Comparison of ENCODE assay signal across 34 mouse cellular contexts in genomic region chr9:46224101-46224500, GRCm38 (mm10). TPM values are rescaled to one million over a fixed set of nuclear protein-coding genes. Genes with fewer than 3 reads are reported as not detected.
DNase-seq lines count a peak whose midpoint lies in the region; ATAC-seq and TF ChIP-seq lines count a peak whose summit lies in the region.
"Had no signal": no experiment of that assay in that cellular context is flagged by ENCODE, and none has a peak within 500 bp of the region (broad histone marks: within the 10 kb centered on the region; RNA-seq: fewer than 3 reads in every experiment).

No protein-coding gene starts in this region.

- H3K27ac ChIP-seq in liver, adult 2 months (replicated peaks; ENCODE audit: insufficient read depth, low read depth, low read length) = peak overlapping the region; percentile 91
- H3K27ac ChIP-seq in stomach, embryonic 16.5 days (ENCODE audit: low read length) = no peak overlapping the region; the same call in 1 of the 2 replicates
- H3K27ac ChIP-seq in stomach, postnatal 0 days (replicated peaks) = no peak overlapping the region
- peak overlapping the region; percentile 96 for H3K27ac ChIP-seq in intestine, postnatal 0 days (ENCODE audit: low read depth, low read length)
- H3K27ac ChIP-seq: embryonic facial prominence, embryonic 10.5 days; embryonic facial prominence, embryonic 13.5 days; forebrain, embryonic 12.5 days; forebrain, embryonic 15.5 days; hindbrain, embryonic 13.5 days had no signal

- no peak for TF ChIP-seq POLR2A in liver, adult 2 months (IDR thresholded peaks at IDR 0.05; ENCODE audit: extremely low read depth, insufficient read depth, low read length)

- peak; percentile 94 for DNase-seq in liver, adult 2 months (ENCODE audit: extremely low read depth, low read depth, low spot score)
- DNase-seq in liver = no peak
- DNase-seq in stomach, postnatal 0 days (ENCODE audit: low spot score) = no peak
- peak; percentile 85 for DNase-seq in yolk sac, embryonic 10.5 days (ENCODE audit: low spot score)
- DNase-seq in gastrocnemius, adult 8-10 months (ENCODE audit: low spot score in 2 of 2) = no peak
- DNase-seq in lung, postnatal 14 days = no peak
- DNase-seq: adrenal gland, adult 2 months; adrenal gland, postnatal 14 days; cerebellum, adult 11 months; cerebellum, adult 2 months; cerebellum, adult 9-11 months; cerebellum, postnatal 36 days; embryo, embryonic 11 days; gastrocnemius, postnatal 14 days had no signal

- TF ChIP-seq EP300 in stomach, postnatal 0 days (optimal IDR thresholded peaks at IDR 0.05) = no peak

- no peak overlapping the region for H3K4me2 ChIP-seq in stomach, embryonic 16.5 days (ENCODE audit: low read depth, low read length)
- no peak overlapping the region for H3K4me2 ChIP-seq in stomach, postnatal 0 days (replicated peaks; ENCODE audit: low read depth)
- H3K4me2 ChIP-seq in intestine, postnatal 0 days (replicated peaks; ENCODE audit: low read depth) = no peak overlapping the region; the same call in 1 of the 2 replicates
- H3K4me2 ChIP-seq: embryonic facial prominence, embryonic 13.5 days; forebrain, embryonic 12.5 days; forebrain, embryonic 15.5 days; heart, embryonic 11.5 days; hindbrain, embryonic 13.5 days had no signal

- peaks cover 9% of the 10 kb centered on the region; the same call in 1 of the 2 replicates for H3K36me3 ChIP-seq in liver, adult 2 months (ENCODE audit: control insufficient read depth, insufficient read depth, low read length)
- H3K36me3 ChIP-seq in stomach, embryonic 16.5 days (ENCODE audit: control insufficient read depth, insufficient read depth, low read length) = peaks cover 14% of the 10 kb centered on the region; the same call in 1 of the 2 replicates
- peaks cover 4% of the 10 kb centered on the region for H3K36me3 ChIP-seq in stomach, postnatal 0 days (ENCODE audit: control insufficient read depth, insufficient read depth, low read length)
- H3K36me3 ChIP-seq in intestine, postnatal 0 days (ENCODE audit: control insufficient read depth, insufficient read depth) = peaks cover 34% of the 10 kb centered on the region

- peak; percentile 45 for ATAC-seq in stomach, embryonic 16.5 days (ENCODE audit: insufficient read depth, low FRiP score)
- ATAC-seq in stomach, postnatal 0 days (ENCODE audit: low FRiP score, low TSS enrichment) = no peak
- peak; percentile 79 for ATAC-seq in intestine, postnatal 0 days
- ATAC-seq: CD4-positive, CD25-positive, alpha-beta regulatory T cell, adult 4 months; forebrain, embryonic 15.5 days had no signal

- WGBS in liver, adult 2 months = 21% methylated on average over 3 of the region's 3 CpGs
- 68% methylated on average over 3 of the region's 3 CpGs for WGBS in stomach, embryonic 16.5 days
- 66% methylated on average over 3 of the region's 3 CpGs for WGBS in stomach, postnatal 0 days
- WGBS in intestine, postnatal 0 days = 47% methylated on average over 3 of the region's 3 CpGs

- H3K9ac ChIP-seq in liver, adult 2 months (ENCODE audit: low read depth, low read length) = peak overlapping the region; percentile 28; the same call in 1 of the 2 replicates
- H3K9ac ChIP-seq in stomach, embryonic 16.5 days (ENCODE audit: low read length) = no peak overlapping the region
- no peak overlapping the region for H3K9ac ChIP-seq in stomach, postnatal 0 days (ENCODE audit: low read length)
- no peak overlapping the region for H3K9ac ChIP-seq in intestine, postnatal 0 days (ENCODE audit: low read depth, low read length)
- H3K9ac ChIP-seq: embryonic facial prominence, embryonic 13.5 days; forebrain, embryonic 12.5 days; forebrain, embryonic 15.5 days; hindbrain, embryonic 13.5 days had no signal

- no peaks in the 10 kb centered on the region for H3K9me3 ChIP-seq in stomach, embryonic 16.5 days (replicated peaks; ENCODE audit: control insufficient read depth, low read length)
- no peaks in the 10 kb centered on the region for H3K9me3 ChIP-seq in stomach, postnatal 0 days (ENCODE audit: control insufficient read depth, low read length)
- no peaks in the 10 kb centered on the region for H3K9me3 ChIP-seq in intestine, postnatal 0 days (ENCODE audit: control insufficient read depth)
- H3K9me3 ChIP-seq: embryonic facial prominence, embryonic 10.5 days; embryonic facial prominence, embryonic 13.5 days; forebrain, embryonic 12.5 days; forebrain, embryonic 15.5 days; hindbrain, embryonic 13.5 days had no signal

- H3K79me2 ChIP-seq in liver, adult 2 months (ENCODE audit: control insufficient read depth, insufficient read depth, low read length) = no peaks in the 10 kb centered on the region

- H3K4me3 ChIP-seq in liver, adult 2 months (ENCODE audit: insufficient read depth, low read depth, low read length) = no peak overlapping the region
- H3K4me3 ChIP-seq in stomach, embryonic 16.5 days (replicated peaks; ENCODE audit: low read length) = no peak overlapping the region
- no peak overlapping the region for H3K4me3 ChIP-seq in stomach, postnatal 0 days (ENCODE audit: low read depth, low read length)
- no peak overlapping the region for H3K4me3 ChIP-seq in intestine, postnatal 0 days (ENCODE audit: low read depth, low read length)
- H3K4me3 ChIP-seq: embryonic facial prominence, embryonic 10.5 days; embryonic facial prominence, embryonic 13.5 days; erythroblast, embryonic 14.5 days; forebrain, embryonic 12.5 days; forebrain, embryonic 15.5 days; hindbrain, embryonic 13.5 days had no signal

- peaks cover 45% of the 10 kb centered on the region for H3K4me1 ChIP-seq in liver, adult 2 months (ENCODE audit: control insufficient read depth, insufficient read depth, low read length)
- peaks cover 2% of the 10 kb centered on the region; the same call in 1 of the 2 replicates for H3K4me1 ChIP-seq in stomach, embryonic 16.5 days (ENCODE audit: control insufficient read depth, insufficient read depth, low read length)
- H3K4me1 ChIP-seq in stomach, postnatal 0 days (replicated peaks; ENCODE audit: control insufficient read depth, insufficient read depth) = no peaks in the 10 kb centered on the region
- H3K4me1 ChIP-seq in intestine, postnatal 0 days (replicated peaks; ENCODE audit: control insufficient read depth, insufficient read depth, low read length) = 0 out of 2 replicates have a peak, but pooled peaks cover 3% of the 10 kb centered on the region
- H3K4me1 ChIP-seq: embryonic facial prominence, embryonic 10.5 days; embryonic facial prominence, embryonic 13.5 days; forebrain, embryonic 12.5 days; forebrain, embryonic 15.5 days; hindbrain, embryonic 13.5 days had no signal

- H3K27me3 ChIP-seq in liver, adult 2 months (ENCODE audit: control insufficient read depth, insufficient read depth, low read length) = no peaks in the 10 kb centered on the region
- no peaks in the 10 kb centered on the region for H3K27me3 ChIP-seq in stomach, embryonic 16.5 days (ENCODE audit: control insufficient read depth, insufficient read depth, low read length)
- no peaks in the 10 kb centered on the region for H3K27me3 ChIP-seq in stomach, postnatal 0 days (ENCODE audit: control insufficient read depth, insufficient read depth, low read length)
- no peaks in the 10 kb centered on the region for H3K27me3 ChIP-seq in intestine, postnatal 0 days (replicated peaks; ENCODE audit: control insufficient read depth, insufficient read depth, low read length)
- H3K27me3 ChIP-seq: forebrain, embryonic 15.5 days had no signal

- TF ChIP-seq CTCF in liver, adult 2 months (IDR thresholded peaks at IDR 0.05; ENCODE audit: low read depth, low read length) = no peak
- no peak for TF ChIP-seq CTCF in stomach, postnatal 0 days (IDR thresholded peaks at IDR 0.05; ENCODE audit: low read depth)
- TF ChIP-seq CTCF in intestine, postnatal 0 days (IDR thresholded peaks at IDR 0.05; ENCODE audit: low read depth) = no peak

RNA-seq across cellular contexts. Expression of gene Apoa1, which starts 4.3 kb away (rescaled TPM):
- 4,768 and 8,294 TPM in 2 replicates for total RNA-seq in liver, adult 2 months (2014; rRNA removed)
- 7,598 and 8,406 TPM in 2 replicates for polyA plus RNA-seq in liver, adult 2 months (2012; rRNA removed)
- polyA plus RNA-seq in stomach, embryonic 16.5 days (2015; fragmentation: Nextera tagmentation; extraction: Ambion mirVana) = 510 and 643 TPM in 2 replicates
- 318 and 335 TPM in 2 replicates for polyA plus RNA-seq in stomach, postnatal 0 days (2015; fragmentation: Nextera tagmentation; extraction: Ambion mirVana)
- 28,401 and 28,927 TPM in 2 replicates for polyA plus RNA-seq in intestine, postnatal 0 days (2015; fragmentation: Nextera tagmentation; extraction: Ambion mirVana)
- 1 to 10 TPM in 1 of 4 experiments, not detected in 3; 3.3 TPM for total RNA-seq in gastrocnemius, adult 8-10 months (2022)
- total RNA-seq: gastrocnemius, postnatal 14 days; heart, adult 8-10 months; heart, postnatal 25 days; hematopoietic stem cell, adult 5-6 weeks had no signal
- polyA plus RNA-seq: C2C12; CD4-positive, CD25-positive, alpha-beta regulatory T cell, adult 4 months had no signal

RNA-seq across cellular contexts. Expression of gene Apoc3, which starts 11.3 kb away (rescaled TPM):
- 2,319 and 2,365 TPM in 2 replicates for total RNA-seq in liver, adult 2 months (2014; rRNA removed)
- polyA plus RNA-seq in liver, adult 2 months (2012; rRNA removed) = 8,710 and 9,739 TPM in 2 replicates
- 64.3 and 64.4 TPM in 2 replicates for polyA plus RNA-seq in stomach, embryonic 16.5 days (2015; fragmentation: Nextera tagmentation; extraction: Ambion mirVana)
- polyA plus RNA-seq in stomach, postnatal 0 days (2015; fragmentation: Nextera tagmentation; extraction: Ambion mirVana) = 0.58 and 1.2 TPM in 2 replicates
- 8,073 and 8,903 TPM in 2 replicates for polyA plus RNA-seq in intestine, postnatal 0 days (2015; fragmentation: Nextera tagmentation; extraction: Ambion mirVana)
- 1 to 10 TPM in 1 of 4 experiments, not detected in 3; 4.3 TPM for total RNA-seq in gastrocnemius, adult 8-10 months (2022)
- total RNA-seq: gastrocnemius, postnatal 14 days; gastrocnemius, postnatal 4 days; heart, adult 8-10 months; heart, postnatal 25 days; hematopoietic stem cell, adult 5-6 weeks; MEL had no signal
- polyA plus RNA-seq: C2C12; CD4-positive, CD25-positive, alpha-beta regulatory T cell, adult 4 months; embryonic facial prominence, embryonic 10.5 days; embryonic facial prominence, embryonic 13.5 days; erythroblast, embryonic 14.5 days; forebrain, embryonic 12.5 days; forebrain, embryonic 15.5 days; heart, embryonic 11.5 days; heart, embryonic 14.5 days; heart, postnatal 0 days; hindbrain, embryonic 13.5 days had no signal

RNA-seq across cellular contexts. Expression of gene Apoa4, which starts 16.4 kb away (rescaled TPM):
- total RNA-seq in liver, adult 2 months (2014; rRNA removed) = 187 and 323 TPM in 2 replicates
- polyA plus RNA-seq in liver, adult 2 months (2012; rRNA removed) = 177 and 239 TPM in 2 replicates
- polyA plus RNA-seq in stomach, embryonic 16.5 days (2015; fragmentation: Nextera tagmentation; extraction: Ambion mirVana) = 196 and 228 TPM in 2 replicates
- 13.7 and 20.3 TPM in 2 replicates for polyA plus RNA-seq in stomach, postnatal 0 days (2015; fragmentation: Nextera tagmentation; extraction: Ambion mirVana)
- polyA plus RNA-seq in intestine, postnatal 0 days (2015; fragmentation: Nextera tagmentation; extraction: Ambion mirVana) = 27,935 and 31,935 TPM in 2 replicates
- not detected for total RNA-seq in gastrocnemius, adult 8-10 months (2022)
- total RNA-seq: gastrocnemius, adult 18-20 months; gastrocnemius, postnatal 14 days; heart, adult 8-10 months; heart, postnatal 25 days; hematopoietic stem cell, adult 5-6 weeks; MEL had no signal
- polyA plus RNA-seq: C2C12; CD4-positive, CD25-positive, alpha-beta regulatory T cell, adult 4 months; embryonic facial prominence, embryonic 10.5 days; embryonic facial prominence, embryonic 13.5 days; erythroblast, embryonic 14.5 days; forebrain, embryonic 12.5 days; forebrain, embryonic 15.5 days; heart, embryonic 11.5 days; heart, embryonic 14.5 days; heart, postnatal 0 days; hindbrain, embryonic 13.5 days had no signal

RNA-seq across cellular contexts. Expression of gene Apoa5, which starts 44.3 kb away (rescaled TPM):
- 771 and 1,014 TPM in 2 replicates for total RNA-seq in liver, adult 2 months (2014; rRNA removed)
- polyA plus RNA-seq in liver, adult 2 months (2012; rRNA removed) = 2,298 and 3,079 TPM in 2 replicates
- polyA plus RNA-seq in stomach, embryonic 16.5 days (2015; fragmentation: Nextera tagmentation; extraction: Ambion mirVana) = 0.49 TPM in 1 of 2 replicates, not detected in the other
- polyA plus RNA-seq in stomach, postnatal 0 days (2015; fragmentation: Nextera tagmentation; extraction: Ambion mirVana) = 0.47 and 1.0 TPM in 2 replicates
- 0.56 and 0.64 TPM in 2 replicates for polyA plus RNA-seq in intestine, postnatal 0 days (2015; fragmentation: Nextera tagmentation; extraction: Ambion mirVana)
- under 1 TPM in 1 of 4 experiments, not detected in 3; 0.27 TPM for total RNA-seq in gastrocnemius, adult 8-10 months (2022)
- total RNA-seq: gastrocnemius, postnatal 14 days; heart, adult 8-10 months; heart, postnatal 25 days; hematopoietic stem cell, adult 5-6 weeks; MEL had no signal
- polyA plus RNA-seq: C2C12; CD4-positive, CD25-positive, alpha-beta regulatory T cell, adult 4 months; cerebellum, adult 2 months; cortical plate, adult 2 months; embryonic facial prominence, embryonic 10.5 days; embryonic facial prominence, embryonic 13.5 days; erythroblast, embryonic 14.5 days; forebrain, embryonic 12.5 days; forebrain, embryonic 15.5 days; heart, embryonic 11.5 days; heart, embryonic 14.5 days; heart, postnatal 0 days; hindbrain, embryonic 13.5 days had no signal

RNA-seq across cellular contexts. Expression of gene Zpr1, which starts 48.8 kb away (rescaled TPM):
- total RNA-seq in liver, adult 2 months (2014; rRNA removed) = 25.9 and 42.4 TPM in 2 replicates
- polyA plus RNA-seq in liver, adult 2 months (2012; rRNA removed) = 19.5 and 23.0 TPM in 2 replicates
- polyA plus RNA-seq in stomach, embryonic 16.5 days (2015; fragmentation: Nextera tagmentation; extraction: Ambion mirVana) = 48.5 and 51.8 TPM in 2 replicates
- 30.8 and 32.6 TPM in 2 replicates for polyA plus RNA-seq in stomach, postnatal 0 days (2015; fragmentation: Nextera tagmentation; extraction: Ambion mirVana)
- 21.6 and 24.4 TPM in 2 replicates for polyA plus RNA-seq in intestine, postnatal 0 days (2015; fragmentation: Nextera tagmentation; extraction: Ambion mirVana)
- total RNA-seq in gastrocnemius, adult 8-10 months (2022) = 10 to 100 TPM; 21.8 to 32.3 (median 26.9) TPM

Comparison
In these comparisons a context has a peak if more than half of its experiments do, and no peak if none do; other contexts are left out.
1. DNase-seq: peak in liver, adult 2 months (single experiment) and yolk sac, embryonic 10.5 days (single experiment); none in liver (single experiment), stomach, postnatal 0 days (single experiment), gastrocnemius, adult 8-10 months (0 of 2) and lung, postnatal 14 days (single experiment).
2. H3K27ac ChIP-seq: peak in liver, adult 2 months (single experiment) and intestine, postnatal 0 days (single experiment); none in stomach, embryonic 16.5 days (single experiment) and stomach, postnatal 0 days (single experiment).
3. RNA of gene Apoa1, which starts 4.3 kb away (polyA plus RNA-seq): 28,401 to 28,927 TPM in intestine, postnatal 0 days and 7,598 to 8,406 TPM in liver, adult 2 months; 510 to 643 TPM in stomach, embryonic 16.5 days and 318 to 335 TPM in stomach, postnatal 0 days; every median in the first group is over 10 times any median in the second.
4. RNA of gene Apoc3, which starts 11.3 kb away (polyA plus RNA-seq): 8,073 to 8,903 TPM in intestine, postnatal 0 days and 8,710 to 9,739 TPM in liver, adult 2 months; 64.3 to 64.4 TPM in stomach, embryonic 16.5 days and 0.58 to 1.2 TPM in stomach, postnatal 0 days; every median in the first group is over 100 times any median in the second.
5. RNA of gene Apoa4, which starts 16.4 kb away (polyA plus RNA-seq): 27,935 to 31,935 TPM in intestine, postnatal 0 days; 196 to 228 TPM in stomach, embryonic 16.5 days, 177 to 239 TPM in liver, adult 2 months and 13.7 to 20.3 TPM in stomach, postnatal 0 days; every median in the first group is over 100 times any median in the second.